Mouse (Mus musculus) left cerebral cortex, adult 2 months (tissue): ENCODE measurements around the gene Acadl. TPM values are rescaled to one million over a fixed set of nuclear protein-coding genes. Genes with fewer than 3 reads are reported as not detected.

ENCODE experiments used
- DNase-seq, 2 experiments: peaks; one replicate each; pipeline ENCODE4 v3.0.0; 2021 to 2022; ENCODE audit warnings: low spot score in 2 of 2, mixed read lengths in 1 of 2; ENCODE audit errors: extremely low spot score in 1 of 2
- H3K27ac ChIP-seq: fragments of 200-600 bp; 2 replicates; pipeline ENCODE4 v1.8.1; 2022
- H3K4me3 ChIP-seq: fragments of 200-600 bp; 2 replicates; pipeline ENCODE4 v1.8.1; 2022
- CTCF ChIP-seq: fragments of 200-600 bp; IDR thresholded peaks from 2 replicates; pipeline ENCODE4 v1.8.1; 2022; ENCODE audit warnings: antibody characterized with exemption, mild to moderate bottlenecking, moderate library complexity
- intact Hi-C: fragments of 180-260 bp; cut with DNase I; formaldehyde crosslinking; loops from one replicate; pipeline ENCODE4 v1.15.1; 2025
- long read RNA-seq, 2 experiments: library from polyadenylated mRNA; stranded (forward); transcript quantifications; one replicate each; pipeline ENCODE4 v2.0.0; 2021; ENCODE audit warnings: borderline mapping rate in 2 of 2
- total RNA-seq, 2 experiments: library from RNA; stranded (reverse); gene quantifications; 2 replicates each; pipeline ENCODE4 v1.2.3; 2021

The Acadl gene
- 10 to 100 TPM; 28.8 to 32.4 TPM for total RNA-seq
- long read RNA-seq, experiment 1, transcript Acadl-201 (11 exons, 1,916 nt): major isoform, 22 of 31 reads
- long read RNA-seq, experiment 1, partial matches to known transcripts: 5 of 31 reads
- long read RNA-seq, experiment 1, other reads (novel, unspliced or antisense): 4 of 31 reads
- long read RNA-seq, experiment 2, transcript Acadl-201 (11 exons, 1,916 nt): major isoform, 19 of 22 reads
- long read RNA-seq, experiment 2, partial matches to known transcripts: 2 of 22 reads
- long read RNA-seq, experiment 2, other reads (novel, unspliced or antisense): 1 of 22 reads

- DNase-seq: peak; percentile 58 to 64
- H3K27ac ChIP-seq: peak within 1 kb of the TSS; percentile 84
- no peak for TF ChIP-seq CTCF
- peak within 1 kb of the TSS; percentile 77 for H3K4me3 ChIP-seq
- intact Hi-C loops: loop anchor here (2.0 kb wide), 1 partner anchor 46 kb away; the partner anchor contains the start of gene Kansl1l
Observed at GRCm38 (mm10) chr1:66862712-66863511, at the start of gene Acadl. Acadl (minus strand) TSS chr1:66863277.

DNA sequence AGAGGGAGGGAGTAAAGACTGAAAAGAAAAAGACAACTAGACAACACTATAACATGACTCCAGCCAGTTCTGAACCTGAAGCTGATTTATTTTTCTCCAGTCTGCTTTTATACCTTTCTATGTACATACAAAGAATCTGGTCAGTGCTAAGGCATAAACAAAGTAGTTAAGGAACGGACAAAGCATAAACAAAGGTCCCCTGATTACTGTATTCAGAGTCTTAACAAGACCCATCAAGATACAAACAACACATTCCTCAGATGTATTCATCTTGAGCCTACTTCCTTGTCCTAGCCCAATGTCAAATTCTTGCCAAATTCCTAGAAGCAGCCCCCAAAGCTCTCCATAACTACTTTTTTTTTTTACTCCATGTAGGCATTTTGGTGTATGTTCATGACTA, 49.2 kb upstream of the Acadl start:
- no peak for TF ChIP-seq CTCF
- no peak overlapping the region for H3K4me3 ChIP-seq
- no peak overlapping the region for H3K27ac ChIP-seq
- intact Hi-C loops: no loop called here
- DNase-seq: no peak

DNA sequence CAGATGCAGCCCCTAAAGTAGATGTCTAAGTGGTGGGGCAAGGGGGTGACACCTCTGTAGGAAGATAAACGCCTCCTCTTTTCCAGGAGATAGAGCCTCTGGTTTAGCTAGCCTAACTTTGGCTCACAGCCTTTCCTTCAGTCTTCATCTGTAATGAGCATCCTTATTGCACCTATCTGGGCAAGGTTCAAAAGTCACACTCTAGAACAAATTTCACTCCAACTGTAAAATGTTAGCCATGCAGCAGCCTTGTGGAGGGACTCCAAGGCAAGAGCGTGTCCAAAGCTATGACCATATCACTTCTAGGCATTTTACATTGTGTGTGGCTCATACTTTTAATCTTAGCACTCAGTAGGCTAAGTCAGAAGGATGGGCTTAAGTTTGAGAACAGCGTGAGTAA, 39.5 kb upstream of the Acadl start:
- TF ChIP-seq CTCF: no peak
- intact Hi-C loops: no loop called here
- Histone ChIP-seq H3K27ac (no peak overlapping the region), H3K4me3 (no peak overlapping the region)
- DNase-seq: no peak

DNA sequence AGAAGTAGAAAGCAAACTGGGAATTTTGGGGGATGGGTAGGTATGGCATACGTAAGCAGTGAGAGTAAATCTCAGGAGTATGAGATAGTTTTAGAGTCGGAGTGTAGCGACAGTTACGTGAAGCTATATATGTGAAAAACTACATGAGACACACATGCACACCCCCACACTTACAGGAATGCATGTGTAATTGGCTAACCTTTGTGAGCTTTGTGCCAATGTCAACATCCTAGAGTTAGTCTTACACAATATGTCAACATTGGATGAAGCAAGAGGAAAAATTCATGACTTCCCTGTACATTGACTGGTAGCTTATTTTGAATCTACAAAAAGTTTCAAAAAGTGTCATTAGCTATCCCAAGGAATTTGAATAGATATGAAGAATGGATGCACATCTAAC, 37.9 kb upstream of the Acadl start:
- intact Hi-C loops: no loop called here
- no peak for TF ChIP-seq CTCF

GRCm38 (mm10) chr1:66898261-66898660, 35.2 kb upstream of the Acadl start:
- no peak for DNase-seq
- Histone ChIP-seq H3K27ac (no peak overlapping the region), H3K4me3 (no peak overlapping the region)
- TF ChIP-seq CTCF: no peak
- intact Hi-C loops: no loop called here

More for the DNA sequence above, 37.9 kb upstream of the Acadl start:
- Histone ChIP-seq H3K4me3 (no peak overlapping the region), H3K27ac (no peak overlapping the region)
- no peak for DNase-seq

DNA sequence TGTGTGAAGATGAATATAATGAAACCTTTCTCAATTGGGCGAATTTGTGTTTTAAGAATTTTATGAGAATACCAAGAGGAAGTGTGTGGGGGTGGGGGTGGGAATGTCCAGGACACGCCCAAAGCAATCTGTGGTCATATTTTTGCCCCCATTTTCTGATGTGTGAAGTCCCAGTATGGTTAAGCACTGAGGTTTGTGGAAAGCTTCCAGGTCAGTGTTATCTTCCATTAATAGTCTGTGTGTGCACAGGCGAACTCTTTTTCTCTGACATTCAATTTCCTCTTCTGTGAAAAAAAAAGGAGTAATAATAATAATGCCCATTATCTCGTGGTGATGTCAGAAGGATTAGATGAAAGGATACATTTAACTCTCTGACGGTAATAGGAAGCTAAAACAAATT, 33.5 kb upstream of the Acadl start:
- intact Hi-C loops: loop anchor here (2.0 kb wide), 1 partner anchor 96 kb away; no protein-coding TSS in a partner anchor
- no peak for TF ChIP-seq CTCF
- Histone ChIP-seq H3K4me3 (peak overlapping the region; percentile 30), H3K27ac (no peak overlapping the region; the same call in 1 of the 2 replicates)
- DNase-seq: no peak

DNA sequence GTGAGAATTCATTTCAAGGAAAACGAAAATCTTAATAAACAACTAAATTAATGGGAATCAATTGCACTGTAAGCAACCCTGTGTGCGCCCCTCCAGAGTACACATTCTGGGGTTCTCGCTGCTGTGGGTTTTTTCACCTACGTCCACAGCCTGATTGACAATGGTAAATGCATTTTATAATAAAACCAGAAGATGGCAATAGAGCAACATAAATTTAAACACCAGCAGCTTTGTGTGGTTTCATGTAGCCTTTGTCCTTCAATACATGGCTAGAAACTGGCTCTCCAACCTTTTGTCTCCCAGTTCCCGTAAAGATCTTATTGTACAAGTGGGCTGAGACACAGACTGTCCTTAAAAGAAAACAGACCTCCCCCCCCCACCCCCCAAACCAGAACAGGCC, 33.0 kb upstream of the Acadl start:
- peak; percentile 36 for TF ChIP-seq CTCF
- no peak for DNase-seq
- peak overlapping the region; percentile 30 for H3K4me3 ChIP-seq
- intact Hi-C loops: loop anchor here (2.0 kb wide), 1 partner anchor 97 kb away; no protein-coding TSS in a partner anchor
- no peak overlapping the region for H3K27ac ChIP-seq

DNA sequence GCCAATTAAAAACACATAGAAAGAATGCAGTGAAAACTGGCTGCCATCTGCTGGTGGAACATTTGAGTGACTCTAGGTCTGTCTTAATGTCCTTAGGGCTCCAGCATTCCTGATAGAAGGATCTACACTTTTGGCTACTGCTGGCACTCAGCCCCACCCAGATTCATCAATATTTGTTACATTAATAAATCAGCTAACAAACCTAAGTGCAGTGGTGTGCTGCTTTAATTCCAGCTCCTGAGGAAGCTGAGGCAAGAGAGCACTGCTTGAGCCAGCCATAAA, 32.7 kb upstream of the Acadl start:
- peak; percentile 45 for TF ChIP-seq CTCF
- H3K27ac ChIP-seq: no peak overlapping the region
- peak; percentile 40 for DNase-seq
- intact Hi-C loops: loop anchor here (2.0 kb wide), 1 partner anchor 97 kb away; no protein-coding TSS in a partner anchor
- H3K4me3 ChIP-seq: peak overlapping the region; percentile 30

- no peak overlapping the region for H3K4me3 ChIP-seq
Observed at GRCm38 (mm10) chr1:66895093-66895836, 32.2 kb upstream of the Acadl start.

DNA sequence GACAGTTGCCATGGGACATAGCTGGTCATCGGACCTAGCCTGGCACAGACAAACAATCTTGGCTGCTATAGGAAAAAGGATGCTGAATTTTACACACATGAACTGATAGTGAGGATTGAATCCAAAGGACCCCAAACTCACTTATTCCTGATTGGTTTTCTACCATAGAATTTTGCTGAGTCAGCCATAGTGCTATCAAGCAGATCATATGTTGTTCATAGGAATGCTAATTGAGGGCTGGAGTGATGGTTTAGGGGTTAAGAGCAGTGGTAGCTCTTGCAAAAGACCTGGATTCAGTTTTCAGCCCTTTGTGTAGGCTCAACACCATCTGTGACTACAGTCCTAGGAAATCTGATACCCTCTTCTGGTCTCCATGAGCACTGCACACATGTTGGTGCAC, 24.1 kb upstream of the Acadl start:
- Histone ChIP-seq H3K27ac (no peak overlapping the region), H3K4me3 (no peak overlapping the region)
- no peak for DNase-seq
- TF ChIP-seq CTCF: no peak
- intact Hi-C loops: no loop called here

More at GRCm38 (mm10) chr1:66895093-66895836, 32.2 kb upstream of the Acadl start:
- TF ChIP-seq CTCF: no peak
- H3K27ac ChIP-seq: no peak overlapping the region
- no peak for DNase-seq
- intact Hi-C loops: no loop called here

GRCm38 (mm10) chr1:66880217-66880616, 17.1 kb upstream of the Acadl start:
- H3K4me3 ChIP-seq: no peak overlapping the region
- H3K27ac ChIP-seq: no peak overlapping the region
- no peak for DNase-seq
- intact Hi-C loops: no loop called here
- no peak for TF ChIP-seq CTCF

DNA sequence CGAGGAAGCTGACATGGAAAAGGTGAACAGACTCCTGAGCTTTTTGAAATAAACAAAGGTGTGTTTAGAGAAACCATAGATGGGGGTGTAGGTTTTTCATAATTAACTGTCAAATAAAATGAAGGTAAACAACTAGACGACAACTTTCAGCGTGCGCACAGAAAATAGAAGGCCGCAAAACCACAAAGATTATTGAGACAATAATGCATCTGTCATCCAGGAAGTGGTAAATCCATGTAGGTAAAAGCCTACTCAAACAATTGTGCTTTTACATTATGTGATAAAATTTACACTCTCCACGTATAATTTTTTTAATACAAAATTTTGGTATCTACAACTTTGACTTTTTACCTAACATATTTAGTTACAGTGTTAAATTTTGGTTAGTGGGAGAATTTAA, 11.7 kb upstream of the Acadl start:
- Histone ChIP-seq H3K27ac (no peak overlapping the region), H3K4me3 (no peak overlapping the region)
- intact Hi-C loops: no loop called here
- DNase-seq: no peak
- no peak for TF ChIP-seq CTCF
